Mouse (Mus musculus) midbrain, embryonic 14.5 days (tissue): Measurements from ENCODE around the gene Fhit. TPM values are rescaled to one million over a fixed set of nuclear protein-coding genes. Genes with fewer than 3 reads are reported as not detected.
A peak's percentile ranks its signal among the peaks of the same experiment; 100 is the strongest.

Experiments used
- ATAC-seq: fragments of 200-750 bp; cut with Nextera tagmentation; 2 replicates; pipeline ENCODE4 v1.8.0; 2017; ENCODE audit warnings: moderate number of reproducible peaks, moderate library complexity; ENCODE audit not compliant: low FRiP score, low TSS enrichment
- DNase-seq: peaks from one replicate; pipeline ENCODE4 v3.0.0-alpha.2; 2015
- H3K27ac ChIP-seq: fragments of 300-500 bp; sonication (generic); replicated peaks from 2 replicates; pipeline ENCODE4 v1.5.1; 2014; ENCODE audit warnings: mild to moderate bottlenecking, low read depth, low read length, moderate library complexity
- H3K27me3 ChIP-seq: fragments of 300-500 bp; sonication (generic); 2 replicates; pipeline ENCODE4 v1.6.1; 2014; ENCODE audit warnings: low read length, control low read depth, mixed read lengths; ENCODE audit not compliant: control insufficient read depth, insufficient read depth
- H3K36me3 ChIP-seq: fragments of 300-500 bp; sonication (generic); 2 replicates; pipeline ENCODE4 v1.6.1; 2014; ENCODE audit warnings: low read length, control low read depth; ENCODE audit not compliant: control insufficient read depth, insufficient read depth
- H3K4me1 ChIP-seq: fragments of 300-500 bp; sonication (generic); 2 replicates; pipeline ENCODE4 v1.6.1; 2014; ENCODE audit warnings: mild to moderate bottlenecking, antibody characterized with exemption, low read length, control low read depth; ENCODE audit not compliant: control insufficient read depth, insufficient read depth
- H3K4me2 ChIP-seq: fragments of 300-500 bp; sonication (generic); 2 replicates; pipeline ENCODE4 v1.6.1; 2014; ENCODE audit warnings: mild to moderate bottlenecking, low read length, moderate library complexity
- H3K4me3 ChIP-seq: fragments of 300-500 bp; sonication (generic); replicated peaks from 2 replicates; pipeline ENCODE4 v1.5.1; 2014; ENCODE audit warnings: low read depth, low read length
- H3K9ac ChIP-seq: fragments of 300-500 bp; sonication (generic); replicated peaks from 2 replicates; pipeline ENCODE4 v1.6.1; 2014; ENCODE audit warnings: mild to moderate bottlenecking, low read length, moderate library complexity
- H3K9me3 ChIP-seq: fragments of 300-500 bp; sonication (generic); 2 replicates; pipeline ENCODE4 v1.6.1; 2016; ENCODE audit warnings: low read length, control low read depth, mixed read lengths; ENCODE audit not compliant: control insufficient read depth
- WGBS: fragments of 180-500 bp; shearing (Covaris S2); extraction: QIAGEN DNeasy Blood & Tissue Kit; methylation state at CpG from one replicate; pipeline ENCODE4 v1.1.7; 2014; 5-methylcytosine and 5-hydroxymethylcytosine counted together
- polyA plus RNA-seq: library from polyadenylated mRNA; unstranded; fragments of >200 nt; fragmentation: Nextera tagmentation; extraction: Ambion mirVana; gene quantifications from 2 replicates; pipeline ENCODE4 v1.2.1, GENCODE M21; 2014

Fhit gene
- polyA plus RNA-seq, 1 experiment from 2014 or later = 10.6 TPM

DNA sequence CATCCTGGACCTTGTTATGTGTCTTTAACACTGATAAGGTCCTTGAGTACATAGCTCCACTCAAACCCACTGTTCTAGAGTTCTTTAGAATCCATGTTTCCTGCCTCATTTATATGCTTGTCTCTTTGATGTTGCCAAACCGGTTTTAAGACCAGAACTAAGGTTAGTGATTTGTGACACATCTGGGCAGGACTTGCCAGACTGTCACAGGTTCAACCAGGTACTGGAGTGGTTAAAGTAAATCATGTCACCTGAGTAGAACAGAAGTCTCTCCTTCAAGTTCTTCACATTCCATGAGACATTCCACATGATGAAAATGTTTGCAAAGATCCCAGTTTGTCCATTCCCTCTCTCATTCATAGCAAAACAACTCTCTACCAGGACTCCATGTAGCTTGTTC is 1376.0 kb downstream of the Fhit start:
- no peaks in the 10 kb centered on the region for H3K27me3 ChIP-seq
- no peaks in the 10 kb centered on the region for H3K36me3 ChIP-seq
- H3K9me3 ChIP-seq = no peaks in the 10 kb centered on the region
- H3K27ac ChIP-seq = no peak overlapping the region
- DNase-seq (no peak), ATAC-seq (no peak)
- no peak overlapping the region for H3K4me3 ChIP-seq
- H3K4me1 ChIP-seq = no peaks in the 10 kb centered on the region
- H3K4me2 ChIP-seq = no peak overlapping the region
- WGBS = 70% methylated on average over 1 of the region's 1 CpGs
- H3K9ac ChIP-seq = no peak overlapping the region

DNA sequence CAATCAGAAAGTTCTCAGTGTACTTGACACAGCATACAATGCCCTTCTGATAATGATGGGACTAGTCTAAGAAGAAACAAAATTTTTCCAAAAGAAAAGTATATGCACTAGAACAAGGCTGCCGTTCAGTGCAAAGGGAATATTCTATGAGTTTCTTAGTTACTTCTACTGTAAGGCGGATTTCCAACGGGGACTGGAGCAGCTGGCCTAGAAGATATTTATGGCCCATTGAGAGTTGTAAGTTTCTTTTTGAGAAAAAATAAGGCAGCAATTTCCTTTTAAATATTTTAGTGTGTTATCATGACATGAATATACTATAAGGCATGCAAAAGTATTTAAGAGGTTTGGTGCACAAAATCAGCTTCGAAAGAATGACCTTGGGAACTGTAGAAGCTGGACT is 1410.5 kb downstream of the Fhit start:
- 90% methylated on average over 4 of the region's 4 CpGs for WGBS
- no peaks in the 10 kb centered on the region for H3K27me3 ChIP-seq
- no peak overlapping the region for H3K9ac ChIP-seq
- no peaks in the 10 kb centered on the region for H3K36me3 ChIP-seq
- no peak overlapping the region for H3K4me2 ChIP-seq
- no peaks in the 10 kb centered on the region for H3K9me3 ChIP-seq
- no peak overlapping the region for H3K27ac ChIP-seq
- DNase-seq (no peak), ATAC-seq (no peak)
- H3K4me3 ChIP-seq = no peak overlapping the region
- no peaks in the 10 kb centered on the region for H3K4me1 ChIP-seq

DNA sequence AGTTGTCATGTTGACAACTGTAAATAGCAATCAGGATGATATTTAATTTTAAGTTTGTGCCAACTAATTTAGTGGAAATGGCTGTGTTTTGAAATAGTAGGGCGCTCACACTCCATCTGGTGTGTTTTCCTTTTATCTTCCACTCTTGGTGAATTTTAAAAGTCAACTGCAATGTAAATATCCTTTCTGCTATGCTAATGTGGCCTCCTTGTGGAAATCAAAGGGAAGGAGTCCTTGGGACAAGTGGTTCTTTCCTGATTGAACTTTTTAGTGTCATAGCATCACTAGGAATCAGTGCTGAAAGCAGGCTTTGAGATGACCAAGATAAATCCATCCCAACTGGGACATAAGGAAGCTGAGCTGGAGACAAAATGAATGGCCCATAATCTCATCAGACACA is 1413.1 kb downstream of the Fhit start:
- no peak for ATAC-seq
- WGBS = 82% methylated on average over 1 of the region's 1 CpGs

DNA sequence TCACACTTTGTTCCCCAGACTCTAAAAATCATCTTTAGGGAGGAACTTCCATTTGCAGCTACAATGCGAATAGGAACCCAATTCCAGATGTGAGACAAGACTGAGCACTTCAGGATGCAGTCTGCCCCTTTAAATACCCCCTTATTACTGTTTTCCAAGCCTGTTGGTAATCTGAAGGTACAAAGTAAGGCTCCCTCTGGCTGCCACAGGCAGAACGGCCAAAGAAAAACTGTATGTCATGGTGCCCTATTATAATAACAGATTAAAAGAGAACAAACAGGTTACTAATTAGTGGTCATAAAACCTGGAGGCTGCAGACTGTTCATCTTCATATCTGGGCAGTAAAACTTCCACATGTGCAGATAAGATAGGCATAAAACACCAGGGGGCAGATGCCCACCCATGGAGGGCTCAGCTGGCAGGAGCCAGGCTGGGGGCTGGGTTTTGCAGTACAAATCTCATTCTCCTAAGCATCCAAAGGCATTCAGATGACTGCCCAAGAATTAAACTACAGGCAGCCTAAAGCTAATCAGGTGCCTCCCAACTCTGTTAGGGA is 1439.8 kb downstream of the Fhit start:
- no peak overlapping the region for H3K27ac ChIP-seq
- no peak overlapping the region for H3K4me3 ChIP-seq
- WGBS = 62% methylated on average over 2 of the region's 2 CpGs
- DNase-seq = peak; percentile 20
- ATAC-seq = no peak
- H3K4me2 ChIP-seq = no peak overlapping the region
- no peaks in the 10 kb centered on the region for H3K9me3 ChIP-seq
- H3K27me3 ChIP-seq = no peaks in the 10 kb centered on the region
- no peaks in the 10 kb centered on the region for H3K36me3 ChIP-seq
- no peak overlapping the region for H3K9ac ChIP-seq
- H3K4me1 ChIP-seq = no peaks in the 10 kb centered on the region

More for the DNA sequence above, 1413.1 kb downstream of the Fhit start:
- Histone ChIP-seq H3K4me1 (no peaks in the 10 kb centered on the region), H3K4me2 (no peak overlapping the region), H3K9me3 (no peaks in the 10 kb centered on the region), H3K4me3 (no peak overlapping the region), H3K36me3 (no peaks in the 10 kb centered on the region), H3K27ac (no peak overlapping the region), H3K27me3 (no peaks in the 10 kb centered on the region), H3K9ac (no peak overlapping the region)
- no peak for DNase-seq

DNA sequence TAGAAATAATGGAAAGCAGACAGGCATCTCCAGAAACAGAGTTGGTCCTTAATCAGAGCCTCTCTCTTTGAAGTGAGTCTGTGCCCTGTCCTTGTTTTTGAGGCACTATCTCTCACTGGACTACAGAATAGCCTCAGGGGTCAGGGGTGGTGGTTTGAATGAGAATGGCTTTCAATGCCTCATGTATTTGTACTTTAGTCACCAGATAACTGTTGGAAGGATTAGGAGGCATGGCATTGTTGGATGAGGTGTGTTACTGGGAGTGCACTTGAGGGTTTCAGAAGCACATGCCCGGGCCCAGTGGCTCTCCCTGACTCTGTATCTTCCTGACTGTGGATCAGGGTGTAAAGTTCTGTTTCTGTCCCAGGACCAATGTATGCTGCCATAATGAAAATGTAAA is 1463.2 kb downstream of the Fhit start:
- no peaks in the 10 kb centered on the region for H3K9me3 ChIP-seq
- WGBS = 85% methylated on average over 1 of the region's 1 CpGs
- no peak overlapping the region for H3K9ac ChIP-seq
- no peak overlapping the region for H3K4me2 ChIP-seq
- H3K4me3 ChIP-seq = no peak overlapping the region
- no peak overlapping the region for H3K27ac ChIP-seq
- ATAC-seq (no peak), DNase-seq (no peak)
- H3K27me3 ChIP-seq = peaks cover 3% of the 10 kb centered on the region; the same call in 1 of the 2 replicates
- H3K36me3 ChIP-seq = no peaks in the 10 kb centered on the region
- H3K4me1 ChIP-seq = peaks cover 8% of the 10 kb centered on the region

DNA sequence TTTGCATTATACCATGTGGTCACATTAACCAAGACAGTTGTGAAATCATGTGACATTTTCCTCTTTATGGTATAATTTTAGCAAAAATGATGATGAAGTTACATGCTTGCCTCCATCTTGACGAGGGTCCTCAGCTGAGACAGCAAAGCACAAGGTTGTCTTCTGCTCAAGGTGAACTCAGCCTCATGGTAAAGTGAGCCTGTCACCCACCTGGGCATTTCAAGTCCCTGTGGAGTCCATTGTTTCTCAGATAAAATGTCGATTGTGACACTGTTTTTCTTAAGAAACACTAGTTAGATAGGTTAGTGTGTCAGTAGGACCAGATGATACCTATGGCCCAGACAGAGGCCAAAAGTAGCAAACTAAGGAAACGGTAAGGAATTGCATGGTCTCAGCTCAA is 1464.7 kb downstream of the Fhit start:
- Histone ChIP-seq H3K9me3 (no peaks in the 10 kb centered on the region), H3K4me2 (no peak overlapping the region), H3K27ac (no peak overlapping the region), H3K36me3 (no peaks in the 10 kb centered on the region), H3K9ac (no peak overlapping the region), H3K4me3 (no peak overlapping the region), H3K27me3 (peaks cover 3% of the 10 kb centered on the region; the same call in 1 of the 2 replicates), H3K4me1 (peaks cover 8% of the 10 kb centered on the region)
- ATAC-seq (no peak), DNase-seq (no peak)
- WGBS = 86% methylated on average over 3 of the region's 3 CpGs

DNA sequence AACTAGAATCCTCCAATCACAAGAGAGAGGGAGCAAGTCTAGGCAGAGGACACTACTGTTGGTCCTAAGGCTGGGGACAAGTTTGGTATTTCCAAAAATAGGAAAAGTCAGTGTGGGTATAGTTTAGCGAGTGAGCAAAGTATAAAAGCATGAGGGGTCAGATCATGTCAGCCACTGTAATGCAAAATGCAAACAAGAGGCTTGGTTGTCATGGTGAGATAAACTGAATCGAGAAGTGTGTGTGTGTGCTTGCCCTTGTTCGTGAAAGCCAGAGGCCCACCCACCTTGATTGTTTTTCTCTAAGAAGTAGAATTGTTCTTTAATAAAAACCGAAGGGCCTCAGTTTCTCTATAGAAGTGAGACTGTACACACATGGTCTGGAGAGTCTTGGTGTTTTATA is 1465.8 kb downstream of the Fhit start:
- Histone ChIP-seq H3K4me2 (no peak overlapping the region), H3K27ac (no peak overlapping the region), H3K36me3 (no peaks in the 10 kb centered on the region), H3K9me3 (no peaks in the 10 kb centered on the region), H3K4me1 (peaks cover 8% of the 10 kb centered on the region), H3K27me3 (peaks cover 3% of the 10 kb centered on the region; the same call in 1 of the 2 replicates), H3K4me3 (no peak overlapping the region), H3K9ac (no peak overlapping the region)
- WGBS = 25% methylated on average over 4 of the region's 4 CpGs
- ATAC-seq (no peak), DNase-seq (peak; percentile 7)

DNA sequence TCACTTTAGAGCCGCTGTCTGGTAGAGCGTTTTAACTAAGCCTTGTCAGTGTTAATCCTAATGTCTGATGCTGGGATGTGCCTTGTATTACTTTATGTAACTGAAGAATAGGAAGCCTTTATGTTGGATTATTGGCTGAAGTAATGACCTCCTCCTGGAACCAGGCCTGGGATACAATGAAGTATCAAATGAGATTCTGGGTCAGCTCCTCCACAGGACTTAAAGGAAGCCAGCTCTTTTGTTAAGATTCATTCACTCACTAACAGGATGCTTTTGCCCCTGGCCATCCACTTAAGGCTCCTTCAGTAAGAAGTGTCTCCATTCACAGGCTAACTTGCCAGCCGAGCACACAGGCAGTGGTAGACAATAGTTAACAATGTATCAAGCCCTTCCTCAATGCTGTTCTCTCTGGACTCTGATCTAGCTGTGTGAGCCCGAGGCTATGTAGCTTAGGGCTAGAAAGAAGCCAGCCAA is 1466.6 kb downstream of the Fhit start:
- Histone ChIP-seq H3K27ac (no peak overlapping the region), H3K4me2 (no peak overlapping the region), H3K4me1 (peaks cover 8% of the 10 kb centered on the region), H3K36me3 (no peaks in the 10 kb centered on the region), H3K4me3 (no peak overlapping the region), H3K9me3 (no peaks in the 10 kb centered on the region), H3K9ac (no peak overlapping the region), H3K27me3 (peaks cover 3% of the 10 kb centered on the region; the same call in 1 of the 2 replicates)
- ATAC-seq (no peak; the same call in 1 of the 2 replicates), DNase-seq (peak; percentile 60)
- WGBS = 14% methylated on average over 4 of the region's 4 CpGs

DNA sequence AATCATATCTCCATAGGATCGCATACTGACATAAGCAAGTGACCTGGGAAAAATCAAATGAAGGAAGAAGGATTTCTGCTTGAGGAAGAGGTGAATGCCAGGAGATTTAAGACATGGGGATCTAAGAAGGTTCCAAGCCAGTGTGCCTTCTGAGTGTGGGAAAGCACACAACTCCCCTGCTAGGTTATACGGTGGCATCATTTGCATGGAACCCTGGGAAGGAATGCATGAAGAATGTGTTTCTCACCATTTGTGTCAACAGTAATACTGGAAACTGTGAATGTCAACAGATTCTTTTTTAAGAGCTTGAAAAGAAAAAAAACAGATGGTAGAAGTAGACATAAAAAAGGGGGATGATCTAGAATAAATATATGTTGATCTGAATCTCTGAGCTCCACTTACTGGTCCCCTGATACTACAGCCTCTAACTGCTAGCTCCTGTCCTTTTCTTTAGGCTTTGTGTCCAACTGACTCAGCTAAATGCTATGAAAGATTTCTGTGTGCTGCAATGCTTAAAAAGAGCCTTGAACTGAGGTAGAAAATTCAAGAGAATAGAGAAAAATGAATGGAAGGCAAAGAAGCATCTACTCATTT is 1473.1 kb downstream of the Fhit start:
- no peak overlapping the region for H3K9ac ChIP-seq
- H3K27ac ChIP-seq = no peak overlapping the region
- H3K9me3 ChIP-seq = no peaks in the 10 kb centered on the region
- H3K4me2 ChIP-seq = no peak overlapping the region
- no peaks in the 10 kb centered on the region for H3K27me3 ChIP-seq
- H3K36me3 ChIP-seq = no peaks in the 10 kb centered on the region
- H3K4me3 ChIP-seq = no peak overlapping the region
- DNase-seq (no peak), ATAC-seq (no peak)
- no peaks in the 10 kb centered on the region for H3K4me1 ChIP-seq
- WGBS = 96% methylated on average over 2 of the region's 2 CpGs
